Mouse (Mus musculus) midbrain, embryonic 16.5 days (tissue): ENCODE measurements at regions not wholly inside any gene's neighbourhood (a gene's known extent, or its start where the extent isn't known, plus 50 kb on each side); places are given as distances from the start of the nearest gene placed in this dataset.

Experiments used
- ATAC-seq: fragments of 200-750 bp; cut with Nextera tagmentation; 2 replicates; pipeline ENCODE4 v1.8.0; 2017; ENCODE audit warnings: moderate TSS enrichment
- H3K27ac ChIP-seq: fragments of 300-500 bp; sonication (generic); 2 replicates; pipeline ENCODE4 v1.5.1; 2014; ENCODE audit warnings: mild to moderate bottlenecking, low read length, mixed read lengths
- H3K27me3 ChIP-seq: fragments of 300-500 bp; sonication (generic); 2 replicates; pipeline ENCODE4 v1.6.1; 2014; ENCODE audit warnings: low read depth, low read length, mixed read lengths; ENCODE audit not compliant: control insufficient read depth, insufficient read depth
- H3K36me3 ChIP-seq: fragments of 300-500 bp; sonication (generic); 2 replicates; pipeline ENCODE4 v1.6.1; 2014; ENCODE audit warnings: mild to moderate bottlenecking, low read length, moderate library complexity, mixed read lengths; ENCODE audit not compliant: control insufficient read depth, insufficient read depth
- H3K4me1 ChIP-seq: fragments of 300-500 bp; sonication (generic); 2 replicates; pipeline ENCODE4 v1.6.1; 2014; ENCODE audit warnings: mild to moderate bottlenecking, low read length, mixed read lengths; ENCODE audit not compliant: control insufficient read depth, insufficient read depth
- H3K4me2 ChIP-seq: fragments of 300-500 bp; sonication (generic); 2 replicates; pipeline ENCODE4 v1.6.1; 2014; ENCODE audit warnings: mild to moderate bottlenecking, low read length, mixed read lengths
- H3K4me3 ChIP-seq: fragments of 300-500 bp; sonication (generic); 2 replicates; pipeline ENCODE4 v1.5.1; 2014; ENCODE audit warnings: low read depth, mild to moderate bottlenecking, low read length, moderate library complexity, mixed read lengths
- H3K9ac ChIP-seq: fragments of 300-500 bp; sonication (generic); 2 replicates; pipeline ENCODE4 v1.6.1; 2014; ENCODE audit warnings: low read depth, low read length, mixed read lengths
- H3K9me3 ChIP-seq: fragments of 300-500 bp; sonication (generic); replicated peaks from 2 replicates; pipeline ENCODE4 v1.6.1; 2014; ENCODE audit warnings: mild to moderate bottlenecking, low read length, mixed read lengths; ENCODE audit not compliant: control insufficient read depth, poor library complexity, severe bottlenecking
- WGBS: fragments of 180-500 bp; shearing (Covaris S2); extraction: QIAGEN DNeasy Blood & Tissue Kit; methylation state at CpG from one replicate; pipeline ENCODE4 v1.1.7; 2014; 5-methylcytosine and 5-hydroxymethylcytosine counted together

GRCm38 (mm10) chr4:80442711-80443110, 391.2 kb upstream of the Tyrp1 start:
- no peak overlapping the region for H3K9ac ChIP-seq
- H3K27me3 ChIP-seq, result no peaks in the 10 kb centered on the region
- no peak for ATAC-seq
- H3K27ac ChIP-seq, result no peak overlapping the region
- H3K9me3 ChIP-seq, result no peaks in the 10 kb centered on the region
- no peaks in the 10 kb centered on the region for H3K4me1 ChIP-seq
- 15% methylated on average over 4 of the region's 4 CpGs for WGBS
- H3K36me3 ChIP-seq, result no peaks in the 10 kb centered on the region
- no peak overlapping the region for H3K4me3 ChIP-seq
- H3K4me2 ChIP-seq, result no peak overlapping the region

GRCm38 (mm10) chr4:80463615-80464014, 370.3 kb upstream of the Tyrp1 start:
- ATAC-seq, result no peak
- no peak overlapping the region for H3K9ac ChIP-seq
- H3K4me3 ChIP-seq, result no peak overlapping the region
- H3K27ac ChIP-seq, result no peak overlapping the region
- H3K4me2 ChIP-seq, result no peak overlapping the region
- H3K27me3 ChIP-seq, result no peaks in the 10 kb centered on the region
- H3K36me3 ChIP-seq, result no peaks in the 10 kb centered on the region
- H3K9me3 ChIP-seq, result no peaks in the 10 kb centered on the region
- H3K4me1 ChIP-seq, result no peaks in the 10 kb centered on the region
- WGBS, result 89% methylated on average over 1 of the region's 1 CpGs

GRCm38 (mm10) chr4:80475736-80476478, 358.0 kb upstream of the Tyrp1 start:
- no peaks in the 10 kb centered on the region for H3K4me1 ChIP-seq
- H3K27me3 ChIP-seq, result no peaks in the 10 kb centered on the region
- WGBS, result 77% methylated on average over 4 of the region's 4 CpGs
- H3K9ac ChIP-seq, result no peak overlapping the region
- H3K4me2 ChIP-seq, result no peak overlapping the region
- ATAC-seq, result no peak
- H3K36me3 ChIP-seq, result no peaks in the 10 kb centered on the region
- H3K27ac ChIP-seq, result no peak overlapping the region
- no peak overlapping the region for H3K4me3 ChIP-seq
- H3K9me3 ChIP-seq, result no peaks in the 10 kb centered on the region

GRCm38 (mm10) chr4:80515087-80515486, 318.8 kb upstream of the Tyrp1 start:
- Histone ChIP-seq H3K9me3 (no peaks in the 10 kb centered on the region), H3K36me3 (no peaks in the 10 kb centered on the region), H3K4me2 (no peak overlapping the region), H3K27ac (no peak overlapping the region), H3K4me1 (0 out of 2 replicates have a peak, but pooled peaks cover 6% of the 10 kb centered on the region), H3K9ac (no peak overlapping the region), H3K27me3 (no peaks in the 10 kb centered on the region), H3K4me3 (no peak overlapping the region)
- 20% methylated on average over 2 of the region's 2 CpGs for WGBS
- 0 out of 2 replicates have a peak, but pooled peaks have one; percentile 65 for ATAC-seq

GRCm38 (mm10) chr4:80517476-80518285, 316.2 kb upstream of the Tyrp1 start:
- Histone ChIP-seq H3K4me2 (peak overlapping the region; percentile 44), H3K4me3 (no peak overlapping the region), H3K4me1 (0 out of 2 replicates have a peak, but pooled peaks cover 6% of the 10 kb centered on the region), H3K27me3 (no peaks in the 10 kb centered on the region), H3K9me3 (no peaks in the 10 kb centered on the region), H3K27ac (no peak overlapping the region), H3K36me3 (no peaks in the 10 kb centered on the region), H3K9ac (no peak overlapping the region)
- 30% methylated on average over 12 of the region's 12 CpGs for WGBS
- ATAC-seq, result peak; percentile 72

GRCm38 (mm10) chr4:80518589-80518988, 315.3 kb upstream of the Tyrp1 start:
- no peaks in the 10 kb centered on the region for H3K27me3 ChIP-seq
- H3K27ac ChIP-seq, result no peak overlapping the region
- H3K4me1 ChIP-seq, result 0 out of 2 replicates have a peak, but pooled peaks cover 6% of the 10 kb centered on the region
- no peak overlapping the region for H3K4me2 ChIP-seq
- H3K9ac ChIP-seq, result no peak overlapping the region
- no peak for ATAC-seq
- H3K36me3 ChIP-seq, result no peaks in the 10 kb centered on the region
- H3K4me3 ChIP-seq, result no peak overlapping the region
- no peaks in the 10 kb centered on the region for H3K9me3 ChIP-seq

GRCm38 (mm10) chr4:80539854-80540253, 294.1 kb upstream of the Tyrp1 start:
- no peaks in the 10 kb centered on the region for H3K27me3 ChIP-seq
- 67% methylated on average over 4 of the region's 4 CpGs for WGBS
- ATAC-seq, result no peak
- no peaks in the 10 kb centered on the region for H3K9me3 ChIP-seq
- no peak overlapping the region for H3K9ac ChIP-seq
- no peak overlapping the region for H3K4me2 ChIP-seq
- H3K4me3 ChIP-seq, result no peak overlapping the region
- H3K4me1 ChIP-seq, result no peaks in the 10 kb centered on the region
- H3K36me3 ChIP-seq, result no peaks in the 10 kb centered on the region
- no peak overlapping the region for H3K27ac ChIP-seq

GRCm38 (mm10) chr4:80545086-80545485, 288.8 kb upstream of the Tyrp1 start:
- no peak overlapping the region for H3K27ac ChIP-seq

GRCm38 (mm10) chr4:80589438-80589837, 244.5 kb upstream of the Tyrp1 start:
- WGBS, result 85% methylated on average over 4 of the region's 4 CpGs
- H3K27ac ChIP-seq, result no peak overlapping the region
- no peak overlapping the region for H3K9ac ChIP-seq
- H3K4me1 ChIP-seq, result no peaks in the 10 kb centered on the region
- no peak overlapping the region for H3K4me3 ChIP-seq
- H3K4me2 ChIP-seq, result no peak overlapping the region
- no peaks in the 10 kb centered on the region for H3K9me3 ChIP-seq
- no peaks in the 10 kb centered on the region for H3K27me3 ChIP-seq
- no peaks in the 10 kb centered on the region for H3K36me3 ChIP-seq
- ATAC-seq, result no peak

More at GRCm38 (mm10) chr4:80545086-80545485, 288.8 kb upstream of the Tyrp1 start:
- Histone ChIP-seq H3K9ac (no peak overlapping the region), H3K4me3 (no peak overlapping the region), H3K27me3 (no peaks in the 10 kb centered on the region), H3K4me1 (no peaks in the 10 kb centered on the region), H3K4me2 (no peak overlapping the region), H3K36me3 (no peaks in the 10 kb centered on the region), H3K9me3 (no peaks in the 10 kb centered on the region)
- WGBS, result 85% methylated on average over 3 of the region's 3 CpGs
- no peak for ATAC-seq
